Mouse (Mus musculus): ENCODE measurements around the gene Smarca2. TPM values are rescaled to one million over a fixed set of nuclear protein-coding genes. Genes with fewer than 3 reads are reported as not detected.

Smarca2 gene
- total and polyA plus RNA-seq, 3 experiments = 20.1 to 66.4 (median 31.4) TPM

DNA sequence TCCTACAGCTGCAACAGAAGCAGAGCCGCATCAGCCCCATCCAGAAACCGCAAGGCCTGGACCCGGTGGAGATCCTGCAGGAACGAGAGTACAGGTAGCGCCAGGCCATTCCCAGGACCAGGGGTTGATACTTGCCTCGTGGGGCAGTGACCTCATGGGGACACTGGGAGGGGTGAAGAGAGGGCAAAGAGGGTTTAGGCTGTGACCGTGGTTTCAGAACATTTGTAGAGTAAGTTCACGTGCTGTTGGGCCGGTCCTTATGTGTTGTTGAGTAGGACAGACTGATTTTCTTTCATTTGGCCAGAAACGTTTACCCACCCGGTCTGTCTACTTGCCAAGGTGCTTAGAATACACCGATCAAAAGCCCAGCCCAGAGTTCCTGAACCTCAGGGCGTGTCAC is 35.7 kb downstream of the Smarca2 start:
- H3K36me3 ChIP-seq (replicated peaks) = peaks cover 44% of the 10 kb centered on the region
- H3K4me1 ChIP-seq (ENCODE audit: insufficient read depth, low read depth, low read length) = peaks cover 4% of the 10 kb centered on the region
- DNase-seq (ENCODE audit: low spot score) (no peak), ATAC-seq (ENCODE audit: extremely low read depth, insufficient number of reproducible peaks, low FRiP score, poor library complexity, severe bottlenecking) (no peak)
- no peaks in the 10 kb centered on the region for H3K27me3 ChIP-seq (ENCODE audit: insufficient read depth, low read length)
- TF ChIP-seq CTCF (IDR thresholded peaks at IDR 0.05; ENCODE audit: low read depth, low read length) = no peak
- TF ChIP-seq GATA2 (IDR thresholded peaks at IDR 0.05; ENCODE audit: borderline replicate concordance, low read depth, low read length) = no peak
- TF ChIP-seq GATA1 (IDR thresholded peaks at IDR 0.05; ENCODE audit: borderline replicate concordance, low read length) = no peak
- TF ChIP-seq TAL1 (conservative IDR thresholded peaks at IDR 0.05; ENCODE audit: low read depth, low read length) = no peak
- TF ChIP-seq POLR2AphosphoS5 (IDR thresholded peaks at IDR 0.05; ENCODE audit: insufficient replicate concordance, low read depth, low read length) = no peak
- H3K4me3 ChIP-seq (ENCODE audit: low read depth, low read length) = no peak overlapping the region
- H3K9me3 ChIP-seq (replicated peaks) = peaks cover 10% of the 10 kb centered on the region

DNA sequence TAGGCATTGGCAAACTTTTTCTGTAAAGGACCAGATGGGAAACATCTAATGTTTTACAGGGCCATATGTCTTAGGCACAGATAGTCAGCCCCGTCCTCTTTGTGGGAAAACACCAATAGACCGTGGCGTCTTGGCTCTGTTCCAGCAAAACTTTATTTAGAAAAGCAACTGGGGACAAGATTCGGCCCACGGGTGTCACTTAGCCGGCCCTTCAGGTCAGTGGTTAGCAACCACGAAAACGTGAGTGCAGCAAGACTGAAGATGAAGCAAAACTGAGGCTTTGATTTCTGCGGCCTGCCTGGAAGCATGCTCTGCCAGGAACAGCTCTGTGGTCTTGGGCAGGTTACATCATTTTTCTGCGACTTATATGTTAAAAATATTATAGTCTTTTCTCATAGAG is 36.4 kb downstream of the Smarca2 start:
- Histone ChIP-seq H3K36me3 (replicated peaks) (peaks cover 43% of the 10 kb centered on the region), H3K27me3 (ENCODE audit: insufficient read depth, low read length) (no peaks in the 10 kb centered on the region), H3K9me3 (replicated peaks) (peaks cover 10% of the 10 kb centered on the region), H3K4me1 (ENCODE audit: insufficient read depth, low read depth, low read length) (peaks cover 4% of the 10 kb centered on the region), H3K4me3 (ENCODE audit: low read depth, low read length) (no peak overlapping the region)
- TF ChIP-seq GATA2 (IDR thresholded peaks at IDR 0.05; ENCODE audit: borderline replicate concordance, low read depth, low read length) (no peak), CTCF (IDR thresholded peaks at IDR 0.05; ENCODE audit: low read depth, low read length) (no peak)
- DNase-seq (ENCODE audit: low spot score) (no peak), ATAC-seq (ENCODE audit: extremely low read depth, insufficient number of reproducible peaks, low FRiP score, poor library complexity, severe bottlenecking) (no peak)

- H3K9me3 ChIP-seq (replicated peaks) = peaks cover 10% of the 10 kb centered on the region
- no peak for DNase-seq (ENCODE audit: low spot score)
- H3K4me3 ChIP-seq (ENCODE audit: low read depth, low read length) = no peak overlapping the region
- no peak for ATAC-seq (ENCODE audit: extremely low read depth, insufficient number of reproducible peaks, low FRiP score, poor library complexity, severe bottlenecking)
- no peak for TF ChIP-seq TAL1 (conservative IDR thresholded peaks at IDR 0.05; ENCODE audit: low read depth, low read length)
- no peak for TF ChIP-seq GATA2 (IDR thresholded peaks at IDR 0.05; ENCODE audit: borderline replicate concordance, low read depth, low read length)
- no peak for TF ChIP-seq POLR2AphosphoS5 (IDR thresholded peaks at IDR 0.05; ENCODE audit: insufficient replicate concordance, low read depth, low read length)
- TF ChIP-seq GATA1 (IDR thresholded peaks at IDR 0.05; ENCODE audit: borderline replicate concordance, low read length) = no peak
- no peak for TF ChIP-seq CTCF (IDR thresholded peaks at IDR 0.05; ENCODE audit: low read depth, low read length)
- peaks cover 42% of the 10 kb centered on the region for H3K36me3 ChIP-seq (replicated peaks)
- H3K4me1 ChIP-seq (ENCODE audit: insufficient read depth, low read depth, low read length) = peaks cover 4% of the 10 kb centered on the region
- no peaks in the 10 kb centered on the region for H3K27me3 ChIP-seq (ENCODE audit: insufficient read depth, low read length)
Measured at GRCm38 (mm10) chr19:26643011-26643410, 38.2 kb downstream of the Smarca2 start.

GRCm38 (mm10) chr19:26643936-26644335 is 39.1 kb downstream of the Smarca2 start:
- peaks cover 12% of the 10 kb centered on the region for H3K9me3 ChIP-seq (replicated peaks)
- no peaks in the 10 kb centered on the region for H3K27me3 ChIP-seq (ENCODE audit: insufficient read depth, low read length)
- ATAC-seq (ENCODE audit: extremely low read depth, insufficient number of reproducible peaks, low FRiP score, poor library complexity, severe bottlenecking) (no peak), DNase-seq (ENCODE audit: low spot score) (no peak)
- no peak overlapping the region for H3K4me3 ChIP-seq (ENCODE audit: low read depth, low read length)
- H3K4me1 ChIP-seq (ENCODE audit: insufficient read depth, low read depth, low read length) = peaks cover 4% of the 10 kb centered on the region
- TF ChIP-seq CTCF (IDR thresholded peaks at IDR 0.05; ENCODE audit: low read depth, low read length) (no peak), GATA2 (IDR thresholded peaks at IDR 0.05; ENCODE audit: borderline replicate concordance, low read depth, low read length) (no peak), GATA1 (IDR thresholded peaks at IDR 0.05; ENCODE audit: borderline replicate concordance, low read length) (no peak), TAL1 (conservative IDR thresholded peaks at IDR 0.05; ENCODE audit: low read depth, low read length) (no peak)
- H3K36me3 ChIP-seq (replicated peaks) = peaks cover 45% of the 10 kb centered on the region

GRCm38 (mm10) chr19:26645016-26645415 is 40.2 kb downstream of the Smarca2 start:
- Histone ChIP-seq H3K9me3 (replicated peaks) (peaks cover 16% of the 10 kb centered on the region), H3K4me3 (ENCODE audit: low read depth, low read length) (no peak overlapping the region), H3K27me3 (ENCODE audit: insufficient read depth, low read length) (no peaks in the 10 kb centered on the region), H3K4me1 (ENCODE audit: insufficient read depth, low read depth, low read length) (peaks cover 4% of the 10 kb centered on the region; the same call in 1 of the 2 replicates), H3K36me3 (replicated peaks) (peaks cover 55% of the 10 kb centered on the region)
- no peak for DNase-seq (ENCODE audit: low spot score)
- TF ChIP-seq CTCF (IDR thresholded peaks at IDR 0.05; ENCODE audit: low read depth, low read length) = no peak
- TF ChIP-seq POLR2AphosphoS5 (IDR thresholded peaks at IDR 0.05; ENCODE audit: insufficient replicate concordance, low read depth, low read length) = no peak
- no peak for TF ChIP-seq GATA1 (IDR thresholded peaks at IDR 0.05; ENCODE audit: borderline replicate concordance, low read length)
- no peak for TF ChIP-seq TAL1 (conservative IDR thresholded peaks at IDR 0.05; ENCODE audit: low read depth, low read length)
- TF ChIP-seq GATA2 (IDR thresholded peaks at IDR 0.05; ENCODE audit: borderline replicate concordance, low read depth, low read length) = no peak
- ATAC-seq (ENCODE audit: extremely low read depth, insufficient number of reproducible peaks, low FRiP score, poor library complexity, severe bottlenecking) = no peak

GRCm38 (mm10) chr19:26646128-26646527 is 41.3 kb downstream of the Smarca2 start:
- Histone ChIP-seq H3K4me3 (ENCODE audit: low read depth, low read length) (no peak overlapping the region), H3K9me3 (replicated peaks) (peaks cover 10% of the 10 kb centered on the region; the same call in 1 of the 2 replicates), H3K27me3 (ENCODE audit: insufficient read depth, low read length) (no peaks in the 10 kb centered on the region), H3K36me3 (replicated peaks) (peaks cover 48% of the 10 kb centered on the region), H3K4me1 (ENCODE audit: insufficient read depth, low read depth, low read length) (no peaks in the 10 kb centered on the region)
- no peak for ATAC-seq (ENCODE audit: extremely low read depth, insufficient number of reproducible peaks, low FRiP score, poor library complexity, severe bottlenecking)
- TF ChIP-seq POLR2AphosphoS5 (IDR thresholded peaks at IDR 0.05; ENCODE audit: insufficient replicate concordance, low read depth, low read length) (no peak), TAL1 (conservative IDR thresholded peaks at IDR 0.05; ENCODE audit: low read depth, low read length) (no peak), GATA1 (IDR thresholded peaks at IDR 0.05; ENCODE audit: borderline replicate concordance, low read length) (no peak), CTCF (IDR thresholded peaks at IDR 0.05; ENCODE audit: low read depth, low read length) (no peak), GATA2 (IDR thresholded peaks at IDR 0.05; ENCODE audit: borderline replicate concordance, low read depth, low read length) (no peak)
- no peak for DNase-seq (ENCODE audit: low spot score)

Measured in G1E (cell line).